Mouse (Mus musculus) lung, embryonic 16.5 days (tissue): ENCODE measurements around the gene Chrnb4. TPM values are rescaled to one million over a fixed set of nuclear protein-coding genes. Genes with fewer than 3 reads are reported as not detected.

Experiments
- ATAC-seq: fragments of 200-750 bp; cut with Nextera tagmentation; 2 replicates; pipeline ENCODE4 v1.8.0; 2017; ENCODE audit warnings: low read depth, mild to moderate bottlenecking, moderate library complexity
- H3K27ac ChIP-seq: fragments of 300-500 bp; sonication (generic); 2 replicates; pipeline ENCODE4 v1.5.1; 2014; ENCODE audit warnings: mild to moderate bottlenecking, control low read depth, low read length
- H3K27me3 ChIP-seq: fragments of 300-500 bp; sonication (generic); 2 replicates; pipeline ENCODE4 v1.6.1; 2014; ENCODE audit warnings: low read depth, low read length, mixed read lengths; ENCODE audit not compliant: control insufficient read depth, insufficient read depth
- H3K36me3 ChIP-seq: fragments of 300-500 bp; sonication (generic); 2 replicates; pipeline ENCODE4 v1.6.1; 2014; ENCODE audit warnings: low read length; ENCODE audit not compliant: control insufficient read depth, insufficient read depth
- H3K4me1 ChIP-seq: fragments of 300-500 bp; sonication (generic); replicated peaks from 2 replicates; pipeline ENCODE4 v1.6.1; 2014; ENCODE audit warnings: low read length, mixed read lengths; ENCODE audit not compliant: control insufficient read depth, insufficient read depth
- H3K4me2 ChIP-seq: fragments of 300-500 bp; sonication (generic); 2 replicates; pipeline ENCODE4 v1.6.1; 2014; ENCODE audit warnings: low read depth, low read length, control low read depth
- H3K4me3 ChIP-seq: fragments of 300-500 bp; sonication (generic); 2 replicates; pipeline ENCODE4 v1.5.1; 2014; ENCODE audit warnings: mild to moderate bottlenecking, low read length, control low read depth
- H3K9ac ChIP-seq: fragments of 300-500 bp; sonication (generic); 2 replicates; pipeline ENCODE4 v1.6.1; 2014; ENCODE audit warnings: low read length, control low read depth
- H3K9me3 ChIP-seq: fragments of 300-500 bp; sonication (generic); 2 replicates; pipeline ENCODE4 v1.6.1; 2016; ENCODE audit warnings: low read length; ENCODE audit not compliant: control insufficient read depth
- WGBS: fragments of 180-500 bp; shearing (Covaris S2); extraction: QIAGEN DNeasy Blood & Tissue Kit; methylation state at CpG from one replicate; pipeline ENCODE4 v1.1.7; 2014; 5-methylcytosine and 5-hydroxymethylcytosine counted together
- polyA plus RNA-seq: library from polyadenylated mRNA; unstranded; fragments of >200 nt; fragmentation: Nextera tagmentation; extraction: Ambion mirVana; gene quantifications from 2 replicates; pipeline ENCODE4 v1.2.1, GENCODE M21; 2015

The Chrnb4 gene
- polyA plus RNA-seq, 1 experiment from 2014 or later: 0.31 TPM

DNA sequence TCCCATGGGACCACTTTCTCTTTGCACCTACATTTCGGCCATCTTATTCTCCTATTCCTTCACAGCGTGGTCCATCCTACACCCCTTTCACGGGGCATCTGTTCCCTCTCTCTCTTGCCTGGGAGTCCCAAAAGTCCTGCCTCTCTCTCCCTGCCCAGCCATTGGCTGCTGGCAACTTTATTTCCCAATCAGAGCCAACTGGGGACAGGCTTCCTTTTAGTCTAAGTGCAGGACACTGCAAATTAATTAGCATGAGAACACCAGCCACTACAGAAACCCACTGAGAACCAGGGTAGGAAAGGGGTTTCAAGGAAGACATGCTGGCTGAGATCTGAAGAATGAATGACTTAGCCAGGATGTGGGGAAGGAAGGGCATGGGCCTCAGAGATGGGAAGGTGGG lies 54.2 kb downstream of the Chrnb4 start:
- Histone ChIP-seq H3K4me3 (no peak overlapping the region), H3K4me2 (no peak overlapping the region), H3K4me1 (no peaks in the 10 kb centered on the region), H3K9ac (no peak overlapping the region), H3K27me3 (no peaks in the 10 kb centered on the region), H3K9me3 (no peaks in the 10 kb centered on the region), H3K36me3 (no peaks in the 10 kb centered on the region), H3K27ac (no peak overlapping the region)
- no peak for ATAC-seq
- 58% methylated on average over 3 of the region's 3 CpGs for WGBS

DNA sequence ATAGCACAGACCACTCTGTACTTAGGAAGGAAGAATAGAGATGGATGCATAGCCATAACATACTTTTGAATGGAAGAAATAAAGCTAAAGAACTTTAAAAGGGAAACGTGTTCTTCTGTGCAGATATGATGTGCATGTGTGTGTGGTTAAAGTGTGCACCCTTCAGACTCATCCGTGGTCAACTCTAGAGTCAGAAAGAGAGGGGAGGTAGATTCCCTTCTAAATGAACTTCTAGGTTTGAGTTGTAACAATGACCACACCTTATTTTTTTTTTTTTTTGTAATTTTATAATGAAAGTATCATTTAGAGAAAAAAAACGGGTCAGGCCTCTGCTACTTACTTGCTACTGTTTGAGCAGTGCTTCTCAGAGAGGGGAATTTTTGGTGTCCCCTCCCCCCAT lies 58.2 kb downstream of the Chrnb4 start:
- no peak overlapping the region for H3K9ac ChIP-seq
- 72% methylated on average over 3 of the region's 3 CpGs for WGBS
- H3K36me3 ChIP-seq: no peaks in the 10 kb centered on the region
- H3K4me1 ChIP-seq: no peaks in the 10 kb centered on the region
- no peak overlapping the region for H3K27ac ChIP-seq
- H3K27me3 ChIP-seq: no peaks in the 10 kb centered on the region
- H3K9me3 ChIP-seq: no peaks in the 10 kb centered on the region
- H3K4me3 ChIP-seq: no peak overlapping the region
- ATAC-seq: no peak
- no peak overlapping the region for H3K4me2 ChIP-seq

DNA sequence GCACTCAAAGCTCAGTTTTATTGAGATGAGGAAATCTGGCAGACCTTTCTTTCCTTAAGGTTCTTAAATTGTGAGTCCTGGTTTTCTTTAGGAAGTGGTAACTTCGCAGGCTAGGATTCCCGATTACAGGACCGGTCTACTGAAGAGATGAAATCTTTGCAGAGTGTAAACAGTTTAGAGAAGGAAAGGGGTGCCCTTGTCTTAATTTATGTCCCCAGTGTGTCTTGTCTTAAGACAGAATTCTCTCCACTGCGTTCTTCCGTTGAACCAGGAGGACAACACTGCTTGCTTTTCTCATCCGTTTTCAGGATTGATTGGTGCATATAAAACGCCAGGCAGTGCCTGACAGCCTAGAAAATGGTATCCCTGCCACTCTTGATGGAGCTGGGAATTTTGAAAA lies 66.2 kb downstream of the Chrnb4 start:
- no peak for ATAC-seq
- H3K4me3 ChIP-seq: no peak overlapping the region
- H3K27ac ChIP-seq: no peak overlapping the region
- no peaks in the 10 kb centered on the region for H3K9me3 ChIP-seq
- H3K4me1 ChIP-seq: 0 out of 2 replicates have a peak, but pooled peaks cover 3% of the 10 kb centered on the region
- H3K4me2 ChIP-seq: peak overlapping the region; percentile 98; the same call in 1 of the 2 replicates
- WGBS: 9% methylated on average over 7 of the region's 7 CpGs
- no peaks in the 10 kb centered on the region for H3K36me3 ChIP-seq
- peaks cover 36% of the 10 kb centered on the region for H3K27me3 ChIP-seq
- no peak overlapping the region for H3K9ac ChIP-seq

DNA sequence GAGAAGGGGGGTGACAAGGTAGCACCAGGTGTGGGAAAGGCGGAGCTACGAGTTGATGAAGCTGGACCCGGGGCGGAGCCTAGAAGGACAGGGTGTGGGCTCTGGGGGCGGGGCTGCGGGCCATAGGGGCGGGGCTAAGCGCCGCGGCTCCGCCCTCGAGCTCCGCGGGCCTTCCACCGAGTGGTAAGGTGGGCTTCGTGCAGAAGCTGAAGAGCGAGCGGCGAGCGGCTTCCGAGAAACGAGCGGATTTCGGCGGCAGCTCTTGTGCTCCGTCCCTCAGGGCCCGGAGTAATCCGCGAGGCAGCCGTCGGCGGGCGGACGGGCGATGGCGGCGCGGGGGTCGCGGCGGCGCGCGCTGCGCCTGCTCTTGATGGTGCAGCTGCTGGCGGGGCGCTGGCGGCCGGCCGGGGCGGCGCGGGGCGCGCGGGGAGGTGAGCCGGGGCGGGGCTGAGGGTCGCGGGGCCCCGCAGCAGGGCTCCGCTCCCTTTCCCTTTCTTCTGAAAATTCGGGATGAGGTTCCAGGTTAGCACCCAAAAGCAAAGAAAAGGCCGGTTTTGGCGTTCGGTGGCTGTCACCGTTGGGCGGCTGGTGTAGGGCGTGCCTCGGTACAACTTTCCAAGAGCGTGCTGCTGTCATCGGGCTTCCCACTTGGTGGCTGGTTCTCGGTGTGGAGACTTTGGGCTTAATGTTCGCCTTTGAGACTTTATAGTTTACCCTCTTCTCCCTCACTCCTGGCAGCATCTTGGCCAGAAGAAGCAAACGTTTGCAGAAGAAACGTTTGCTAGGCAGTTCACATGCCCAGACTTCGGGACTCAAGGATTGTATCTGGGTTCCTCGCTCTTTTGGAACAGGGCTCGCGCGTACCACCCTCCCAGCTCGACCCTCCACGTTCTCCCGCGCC lies 67.0 kb downstream of the Chrnb4 start:
- Histone ChIP-seq H3K4me2 (peak overlapping the region; percentile 98), H3K27ac (no peak overlapping the region), H3K36me3 (no peaks in the 10 kb centered on the region), H3K27me3 (peaks cover 36% of the 10 kb centered on the region), H3K9ac (peak overlapping the region; percentile 59), H3K4me3 (peak overlapping the region; percentile 66), H3K9me3 (no peaks in the 10 kb centered on the region), H3K4me1 (0 out of 2 replicates have a peak, but pooled peaks cover 3% of the 10 kb centered on the region)
- ATAC-seq: peak; percentile 73
- 1% methylated on average over 58 of the region's 85 CpGs for WGBS

DNA sequence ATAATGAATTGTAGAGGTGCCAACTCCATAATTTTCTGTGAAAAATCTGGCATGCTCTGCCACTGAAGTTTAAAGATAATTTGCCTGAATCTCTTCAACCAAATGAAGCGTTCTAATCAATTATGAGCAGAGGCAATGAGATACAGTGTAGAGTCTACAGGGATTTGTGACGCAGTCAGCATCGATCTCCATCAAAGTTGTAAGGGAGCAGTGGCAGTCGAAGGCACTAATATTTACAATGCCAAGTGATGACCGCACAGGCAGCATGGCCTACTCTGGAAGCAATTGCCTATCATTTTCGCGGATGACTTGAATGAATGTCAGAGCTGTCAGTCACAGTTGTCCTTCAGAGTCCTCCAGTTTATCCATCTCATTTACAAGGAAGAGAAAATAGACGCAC lies 67.9 kb downstream of the Chrnb4 start, which contains the start of gene Chrna5:
Gene Chrna5, plus strand, starts transcription at position 207 of the 400 bp plus-strand sequence.
- no peaks in the 10 kb centered on the region for H3K36me3 ChIP-seq
- H3K9ac ChIP-seq: peak within 1 kb of the TSS; percentile 59
- H3K4me2 ChIP-seq: peak within 1 kb of the TSS; percentile 98
- H3K27ac ChIP-seq: no peak within 1 kb of the TSS
- no peaks in the 10 kb centered on the region for H3K9me3 ChIP-seq
- H3K4me3 ChIP-seq: peak within 1 kb of the TSS; percentile 66
- H3K27me3 ChIP-seq: peaks cover 36% of the 10 kb centered on the region
- WGBS: 69% methylated on average over 8 of the region's 8 CpGs
- ATAC-seq: no peak
- 0 out of 2 replicates have a peak, but pooled peaks cover 3% of the 10 kb centered on the region for H3K4me1 ChIP-seq

Other genes starting within 250 kb of the Chrnb4 start
- 29.7 and 32.1 TPM in 2 replicates for gene Ireb2, start 185.0 kb downstream of the Chrnb4 start, polyA plus RNA-seq
- 4.2 and 4.7 TPM in 2 replicates for gene Hykk, start 131.5 kb downstream of the Chrnb4 start, polyA plus RNA-seq
- gene Psma4, start 98.0 kb downstream of the Chrnb4 start, polyA plus RNA-seq: 253 and 254 TPM in 2 replicates
- 0.58 and 0.62 TPM in 2 replicates for gene AY074887, start 97.8 kb downstream of the Chrnb4 start, polyA plus RNA-seq
- 0.14 TPM in 1 of 2 replicates, not detected in the other for gene Chrna5, start 67.9 kb downstream of the Chrnb4 start, polyA plus RNA-seq
- gene Chrna3, start 22.2 kb downstream of the Chrnb4 start, polyA plus RNA-seq: 0.41 and 0.99 TPM in 2 replicates
- gene Ube2q2, start 100.1 kb upstream of the Chrnb4 start, polyA plus RNA-seq: 15.3 and 18.6 TPM in 2 replicates
- gene Fbxo22, start 160.1 kb upstream of the Chrnb4 start, polyA plus RNA-seq: 52.6 and 53.4 TPM in 2 replicates